Mouse (Mus musculus) myocyte (in vitro differentiated cells): ENCODE measurements around the gene Kcnh7.

Source experiments
- E2F4 ChIP-seq: IDR thresholded peaks from one replicate; pipeline ENCODE4 v1.6.1; 2011; ENCODE audit warnings: mild to moderate bottlenecking, control low read depth, moderate library complexity; ENCODE audit not compliant: insufficient read depth
- MAX ChIP-seq: IDR thresholded peaks from one replicate; pipeline ENCODE4 v1.6.1; 2011; ENCODE audit warnings: low read depth, mild to moderate bottlenecking, control low read depth
- MYOD1 ChIP-seq, 3 experiments: IDR thresholded peaks; one replicate each; pipeline ENCODE4 v1.6.1; 2011; ENCODE audit warnings: control low read depth in 2 of 3, low read depth in 2 of 3, mild to moderate bottlenecking in 2 of 3, moderate library complexity in 1 of 3; ENCODE audit not compliant: insufficient read length in 2 of 3, control insufficient read depth in 1 of 3
- MYOG ChIP-seq, 3 experiments: IDR thresholded peaks; one replicate each; pipeline ENCODE4 v1.6.1; 2011; ENCODE audit warnings: control low read depth in 2 of 3, low read depth in 2 of 3, mild to moderate bottlenecking in 2 of 3; ENCODE audit not compliant: insufficient read length in 2 of 3, control insufficient read depth in 1 of 3, insufficient read depth in 1 of 3
- POLR2A ChIP-seq: IDR thresholded peaks from one replicate; pipeline ENCODE4 v1.6.1; 2011; ENCODE audit warnings: low read depth, mild to moderate bottlenecking, control low read depth, moderate library complexity; ENCODE audit not compliant: insufficient read length
- POLR2AphosphoS2 ChIP-seq: IDR thresholded peaks from one replicate; pipeline ENCODE4 v1.6.1; 2011; ENCODE audit warnings: low read depth, control low read depth; ENCODE audit not compliant: insufficient read length
- TCF12 ChIP-seq: IDR thresholded peaks from one replicate; pipeline ENCODE4 v1.6.1; 2011; ENCODE audit warnings: mild to moderate bottlenecking, control low read depth; ENCODE audit not compliant: poor library complexity, insufficient read depth, severe bottlenecking

DNA sequence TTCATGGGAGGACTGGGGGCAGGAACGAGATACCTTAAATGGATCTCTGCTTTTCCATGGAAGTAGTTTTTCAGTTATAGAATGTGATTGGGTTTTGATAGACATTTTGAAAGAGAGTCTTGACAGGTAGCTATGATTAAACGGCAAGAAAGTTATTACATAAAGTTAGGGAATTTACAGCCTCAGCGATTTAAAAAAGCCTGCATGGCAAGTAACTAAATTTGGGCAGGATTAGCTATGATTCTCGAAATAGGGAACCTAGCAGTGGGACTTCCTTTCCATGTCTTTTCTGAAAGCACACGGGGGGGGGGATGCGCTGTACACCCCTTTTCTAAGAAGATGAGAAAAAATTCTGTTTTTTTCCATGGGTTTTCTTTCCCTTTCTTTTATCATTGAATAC is 466.8 kb downstream of the Kcnh7 start:
- TF ChIP-seq POLR2AphosphoS2 = no peak
- no peak for TF ChIP-seq MYOG (IDR thresholded peaks at IDR 0.05; ENCODE audit: control insufficient read depth in 1 of 3, insufficient read depth in 1 of 3, insufficient read length in 2 of 3, low read depth in 2 of 3)
- TF ChIP-seq MAX = no peak
- no peak for TF ChIP-seq POLR2A
- no peak for TF ChIP-seq MYOD1 (IDR thresholded peaks at IDR 0.05; ENCODE audit: control insufficient read depth in 1 of 3, insufficient read length in 2 of 3, low read depth in 2 of 3)
- no peak for TF ChIP-seq E2F4
- no peak for TF ChIP-seq TCF12
